Mouse (Mus musculus) ES-E14 (cell line): ENCODE measurements around the gene Ephb4. TPM values are rescaled to one million over a fixed set of nuclear protein-coding genes. Genes with fewer than 3 reads are reported as not detected.

Experiments used
- DNase-seq: peaks from one replicate; pipeline ENCODE4 v3.0.0-alpha.2; 2013; ENCODE audit warnings: low read depth, low spot score
- H3K27ac ChIP-seq: 2 replicates; pipeline ENCODE4 v1.5.1; 2012; ENCODE audit warnings: low read depth, mild to moderate bottlenecking, low read length, moderate library complexity, mixed read lengths; ENCODE audit not compliant: poor library complexity, insufficient read depth, severe bottlenecking
- H3K36me3 ChIP-seq: 2 replicates; pipeline ENCODE4 v1.6.1; 2012; ENCODE audit warnings: mild to moderate bottlenecking, low read length, moderate library complexity, mixed read lengths; ENCODE audit not compliant: control insufficient read depth, poor library complexity, insufficient read depth, severe bottlenecking
- H3K4me1 ChIP-seq, 2 experiments: fragments of 150-350 bp in 1 of 2; sonication (generic) in 1 of 2; 2 replicates each; pipeline ENCODE4 v1.6.1; 2012; ENCODE audit warnings: low read length in 2 of 2, mild to moderate bottlenecking in 1 of 2, mixed read lengths in 1 of 2; ENCODE audit not compliant: control insufficient read depth in 2 of 2, insufficient read depth in 2 of 2, poor library complexity in 1 of 2
- H3K4me3 ChIP-seq, 2 experiments: fragments of 150-350 bp in 1 of 2; sonication (generic) in 1 of 2; 2 replicates each; pipeline ENCODE4 v1.5.1; 2012; ENCODE audit warnings: low read length in 2 of 2, low read depth in 1 of 2, mild to moderate bottlenecking in 1 of 2, mixed read lengths in 1 of 2; ENCODE audit not compliant: insufficient read depth in 1 of 2, poor library complexity in 1 of 2, severe bottlenecking in 1 of 2
- H3K9ac ChIP-seq: 2 replicates; pipeline ENCODE4 v1.6.1; 2012; ENCODE audit warnings: low read depth, mild to moderate bottlenecking, low read length, mixed read lengths; ENCODE audit not compliant: poor library complexity, insufficient read depth, severe bottlenecking
- H3K9me3 ChIP-seq: fragments of 150-350 bp; sonication (generic); 2 replicates; pipeline ENCODE4 v1.6.1; 2012; ENCODE audit warnings: low read depth, mild to moderate bottlenecking, low read length; ENCODE audit not compliant: control insufficient read depth, insufficient read depth
- CHD2 ChIP-seq: IDR thresholded peaks from 2 replicates; pipeline ENCODE4 v1.6.1; 2014; ENCODE audit warnings: mild to moderate bottlenecking, low read depth, low read length, inconsistent platforms
- HCFC1 ChIP-seq: IDR thresholded peaks from 2 replicates; pipeline ENCODE4 v1.6.1; 2012; ENCODE audit warnings: low read length, inconsistent platforms, borderline replicate concordance; ENCODE audit not compliant: insufficient read depth
- MAFK ChIP-seq: IDR thresholded peaks from 2 replicates; pipeline ENCODE4 v1.6.1; 2014; ENCODE audit warnings: mild to moderate bottlenecking, low read depth, low read length, inconsistent platforms; ENCODE audit not compliant: insufficient read depth
- ZC3H11A ChIP-seq: IDR thresholded peaks from 2 replicates; pipeline ENCODE4 v1.6.1; 2012; ENCODE audit warnings: low read depth, mild to moderate bottlenecking, inconsistent platforms, low read length, borderline replicate concordance
- ZNF384 ChIP-seq: IDR thresholded peaks from 2 replicates; pipeline ENCODE4 v1.6.1; 2012; ENCODE audit warnings: low read depth, low read length, inconsistent platforms
- in situ Hi-C, 2 experiments: fragments of 600-800 bp; cut with MboI; formaldehyde crosslinking; loops; one replicate each; pipeline ENCODE4 v1.15.1; 2025; ENCODE audit warnings: low sequenced_read_pairs in 2 of 2, inconsistent platforms in 1 of 2; ENCODE audit not compliant: unreplicated experiment in 2 of 2
- total RNA-seq: library from RNA; depleted of rRNA; stranded (reverse); fragments of 300-350 nt; gene quantifications from 2 replicates; pipeline ENCODE4 v1.2.3, GENCODE M21; 2012

The Ephb4 gene
- total RNA-seq, 1 experiment = 34.3 TPM

GRCm38 (mm10) chr5:137358382-137358781, 8.5 kb downstream of the Ephb4 start:
- TF ChIP-seq CHD2 (no peak), ZNF384 (no peak), ZC3H11A (no peak), MAFK (no peak), HCFC1 (no peak)
- Histone ChIP-seq H3K4me3 (no peak overlapping the region), H3K36me3 (peaks cover 50% of the 10 kb centered on the region), H3K9ac (no peak overlapping the region), H3K9me3 (no peaks in the 10 kb centered on the region), H3K4me1 (peaks cover 0 to 10% of the 10 kb centered on the region in 2 experiments; a peak in 2 of 4 replicates), H3K27ac (no peak overlapping the region)
- no peak for DNase-seq
- in situ Hi-C loops = no loop called here

- Histone ChIP-seq H3K4me1 (peaks cover 0 to 6% of the 10 kb centered on the region in 2 experiments; a peak in 1 of 4 replicates), H3K9ac (no peak overlapping the region), H3K4me3 (no peak overlapping the region), H3K27ac (peak overlapping the region; percentile 48; the same call in 1 of the 2 replicates), H3K36me3 (peaks cover 69% of the 10 kb centered on the region), H3K9me3 (no peaks in the 10 kb centered on the region)
- in situ Hi-C loops = no loop called here
- TF ChIP-seq HCFC1 = no peak
- no peak for TF ChIP-seq CHD2
- no peak for TF ChIP-seq ZC3H11A
- no peak for TF ChIP-seq MAFK
- no peak for TF ChIP-seq ZNF384
- DNase-seq = no peak
Observed at GRCm38 (mm10) chr5:137369665-137370064, 19.8 kb downstream of the Ephb4 start.

- H3K9me3 ChIP-seq = no peaks in the 10 kb centered on the region
- H3K27ac ChIP-seq = no peak overlapping the region
- in situ Hi-C loops = no loop called here
- no peak for DNase-seq
- no peak overlapping the region for H3K9ac ChIP-seq
- no peak for TF ChIP-seq MAFK
- no peak for TF ChIP-seq ZC3H11A
- no peak for TF ChIP-seq ZNF384
- no peak for TF ChIP-seq CHD2
- TF ChIP-seq HCFC1 = no peak
- H3K4me3 ChIP-seq = no peak overlapping the region
- H3K36me3 ChIP-seq = peaks cover 49% of the 10 kb centered on the region
- peaks cover 5 to 23% of the 10 kb centered on the region in 2 experiments for H3K4me1 ChIP-seq
Observed at GRCm38 (mm10) chr5:137373371-137373950, 23.6 kb downstream of the Ephb4 start.

GRCm38 (mm10) chr5:137374521-137375080, 24.7 kb downstream of the Ephb4 start:
- Histone ChIP-seq H3K9me3 (no peaks in the 10 kb centered on the region), H3K4me1 (peaks cover 5 to 23% of the 10 kb centered on the region in 2 experiments), H3K4me3 (no peak overlapping the region), H3K9ac (no peak overlapping the region), H3K27ac (0 out of 2 replicates have a peak overlapping the region, but pooled peaks have one; percentile 16), H3K36me3 (peaks cover 40% of the 10 kb centered on the region)
- TF ChIP-seq ZNF384 = no peak
- TF ChIP-seq ZC3H11A = no peak
- TF ChIP-seq MAFK = no peak
- no peak for TF ChIP-seq HCFC1
- TF ChIP-seq CHD2 = no peak
- in situ Hi-C loops = no loop called here
- no peak for DNase-seq

GRCm38 (mm10) chr5:137375627-137376026, 25.7 kb downstream of the Ephb4 start:
- peaks cover 30% of the 10 kb centered on the region for H3K36me3 ChIP-seq
- no peak for DNase-seq

More at GRCm38 (mm10) chr5:137375627-137376026, 25.7 kb downstream of the Ephb4 start:
- TF ChIP-seq MAFK (no peak), CHD2 (no peak), ZC3H11A (no peak), HCFC1 (no peak), ZNF384 (no peak)
- no peaks in the 10 kb centered on the region for H3K9me3 ChIP-seq
- H3K9ac ChIP-seq = no peak overlapping the region
- in situ Hi-C loops = no loop called here
- H3K27ac ChIP-seq = peak overlapping the region; percentile 38
- H3K4me1 ChIP-seq = peaks cover 5 to 23% of the 10 kb centered on the region in 2 experiments
- no peak overlapping the region for H3K4me3 ChIP-seq
